Mouse (Mus musculus) embryo, embryonic 11 days (tissue): ENCODE data around the gene Mxi1.
A peak's percentile ranks its signal among the peaks of the same experiment; 100 is the strongest.

Source experiments
- DNase-seq: peaks from one replicate; pipeline ENCODE4 v3.0.0-alpha.2; 2015

The Mxi1 gene

DNA sequence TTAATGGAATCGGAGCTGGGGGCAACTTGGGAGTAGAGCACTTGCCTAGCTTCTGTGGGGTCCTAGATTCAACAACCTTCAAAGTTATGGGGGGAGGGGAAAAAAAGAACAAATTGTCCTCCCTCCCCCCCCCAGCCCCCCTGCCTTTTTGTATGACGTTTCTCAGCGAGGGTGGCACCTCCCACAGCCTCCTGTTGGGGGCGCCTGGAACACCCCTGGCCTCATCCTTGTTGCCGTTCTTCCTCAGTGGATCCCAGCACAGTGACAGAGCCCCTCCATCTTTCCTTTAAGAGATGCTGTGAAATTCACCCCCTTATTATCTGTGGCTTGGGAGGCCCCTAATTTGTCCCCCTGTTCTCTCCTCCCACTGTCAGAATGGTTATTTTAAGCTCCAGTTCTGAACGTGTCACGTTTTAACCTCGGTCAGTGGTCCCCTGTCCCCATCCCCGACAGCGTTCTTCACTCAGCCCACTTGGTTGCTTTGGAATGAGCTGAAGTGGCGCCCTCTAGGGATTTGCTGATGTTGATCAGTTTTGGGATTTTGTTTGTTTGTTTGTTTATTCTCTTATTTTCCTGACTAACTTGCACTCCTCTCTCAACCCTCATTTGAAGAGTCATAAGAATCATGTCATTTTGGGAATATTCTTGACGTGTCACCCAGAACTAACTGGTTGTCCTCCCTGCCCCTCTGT, 92.6 kb downstream of the Mxi1 start:
- DNase-seq = no peak

DNA sequence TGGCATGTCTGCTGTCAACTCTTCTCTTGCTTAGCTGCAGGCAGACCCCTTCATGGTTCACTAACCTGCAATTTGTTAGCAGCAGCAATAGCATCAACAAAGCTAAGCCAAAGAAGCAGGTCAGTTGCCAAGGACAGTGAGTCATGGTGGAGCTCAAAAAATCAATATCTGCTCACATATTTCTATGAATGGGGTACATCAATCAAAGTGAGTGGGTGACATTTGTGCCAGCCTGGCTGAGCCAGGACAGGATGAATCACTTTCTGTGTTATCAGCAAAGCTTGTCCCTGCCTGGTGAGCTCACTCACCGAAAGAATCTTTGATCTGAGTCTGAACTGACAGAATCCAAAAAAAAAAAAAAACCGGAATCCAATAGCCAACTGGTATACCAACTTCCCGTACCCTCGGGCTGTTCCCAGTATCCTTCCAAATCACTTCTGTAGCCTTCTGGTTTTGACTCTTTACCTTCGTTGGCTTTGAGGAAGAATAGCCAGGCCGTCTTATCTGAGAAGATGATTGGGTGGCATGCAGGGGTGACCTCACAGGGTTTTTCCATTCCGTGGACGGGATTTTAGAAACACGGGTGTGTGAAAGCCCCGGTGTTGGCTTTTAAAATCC, 94.0 kb downstream of the Mxi1 start:
- no peak for DNase-seq

DNA sequence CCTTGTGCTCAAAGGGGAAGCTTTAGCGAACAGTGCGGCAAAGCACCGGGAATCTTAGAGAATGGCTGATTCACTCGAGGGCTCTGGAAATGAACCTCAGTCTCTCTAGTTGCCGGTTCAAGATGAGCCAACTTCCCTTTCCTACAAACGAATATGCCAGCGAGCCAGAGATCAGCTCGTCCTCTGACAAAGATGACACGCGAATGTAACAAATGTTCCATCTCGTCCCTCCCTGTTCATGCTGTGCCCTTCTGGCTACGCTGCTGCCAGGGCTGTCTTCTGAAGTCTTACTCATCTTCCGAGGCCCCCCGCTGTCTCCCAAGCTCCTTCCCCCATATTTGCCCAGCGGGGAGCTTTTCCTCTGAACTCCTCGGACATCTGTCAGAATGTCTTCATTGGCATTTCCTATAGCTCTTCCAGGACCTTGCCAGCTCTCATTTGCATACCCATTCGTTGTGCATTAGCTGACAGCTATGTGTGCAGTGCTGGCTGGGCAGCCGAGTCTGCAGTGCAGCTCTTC, 94.6 kb downstream of the Mxi1 start:
- DNase-seq = no peak

DNA sequence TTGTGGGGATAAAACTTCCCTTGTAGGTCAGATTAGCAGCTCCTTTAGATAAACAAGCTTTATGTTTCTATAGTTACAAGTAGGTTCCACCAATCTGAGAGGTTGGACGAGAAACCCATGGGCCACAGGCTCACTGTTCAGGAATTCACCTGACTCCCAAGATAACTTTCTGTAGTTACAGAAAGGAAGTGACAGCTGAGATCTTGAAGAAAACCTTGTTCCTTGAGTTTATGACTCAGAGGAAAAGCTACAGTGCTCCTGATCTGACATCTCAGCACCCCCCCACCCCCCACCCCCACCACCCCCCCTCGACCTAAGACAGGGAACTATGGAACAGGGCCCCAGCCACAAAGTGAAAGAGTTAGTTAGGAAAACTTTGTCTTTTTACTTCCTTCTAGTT, 95.5 kb downstream of the Mxi1 start:
- DNase-seq = no peak

DNA sequence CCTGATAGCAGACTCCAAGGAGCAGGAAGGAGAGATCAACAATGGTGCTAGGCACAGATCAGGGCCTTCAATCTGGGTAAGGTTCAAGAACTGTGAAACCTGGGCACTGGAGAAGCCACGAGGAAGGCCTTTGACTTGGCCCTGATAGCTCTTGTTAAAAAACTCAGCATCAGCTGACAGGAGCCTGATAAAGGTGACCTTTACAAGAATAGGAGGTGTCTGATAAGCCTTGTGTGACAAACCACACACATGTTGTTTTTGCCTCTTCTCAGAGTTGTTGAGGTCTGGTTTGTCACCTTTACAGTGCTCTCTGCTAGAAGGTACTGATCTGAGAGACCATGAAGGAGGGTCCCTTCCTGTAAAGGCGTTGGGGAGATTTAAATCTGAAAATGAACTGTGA, 97.0 kb downstream of the Mxi1 start:
- no peak for DNase-seq

DNA sequence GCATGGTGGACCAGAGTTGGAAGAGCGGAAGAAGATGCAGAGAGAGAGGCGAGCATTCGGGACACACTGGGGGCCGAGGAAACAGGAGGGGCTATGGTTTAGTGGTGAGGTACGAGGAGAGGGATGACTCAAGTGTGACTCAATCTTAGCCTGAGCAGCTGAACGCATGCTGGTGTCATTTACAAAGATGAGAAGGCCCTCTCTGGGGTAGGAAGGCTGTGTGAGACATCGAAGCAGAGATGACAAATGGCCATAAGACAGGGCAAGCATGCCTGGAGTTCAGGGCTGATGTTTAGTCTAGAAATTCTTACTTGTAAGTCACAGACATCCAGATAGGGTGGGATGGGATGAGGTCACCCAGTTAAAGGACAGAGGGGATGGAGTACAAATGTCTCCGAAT, 98.1 kb downstream of the Mxi1 start:
- no peak for DNase-seq

DNA sequence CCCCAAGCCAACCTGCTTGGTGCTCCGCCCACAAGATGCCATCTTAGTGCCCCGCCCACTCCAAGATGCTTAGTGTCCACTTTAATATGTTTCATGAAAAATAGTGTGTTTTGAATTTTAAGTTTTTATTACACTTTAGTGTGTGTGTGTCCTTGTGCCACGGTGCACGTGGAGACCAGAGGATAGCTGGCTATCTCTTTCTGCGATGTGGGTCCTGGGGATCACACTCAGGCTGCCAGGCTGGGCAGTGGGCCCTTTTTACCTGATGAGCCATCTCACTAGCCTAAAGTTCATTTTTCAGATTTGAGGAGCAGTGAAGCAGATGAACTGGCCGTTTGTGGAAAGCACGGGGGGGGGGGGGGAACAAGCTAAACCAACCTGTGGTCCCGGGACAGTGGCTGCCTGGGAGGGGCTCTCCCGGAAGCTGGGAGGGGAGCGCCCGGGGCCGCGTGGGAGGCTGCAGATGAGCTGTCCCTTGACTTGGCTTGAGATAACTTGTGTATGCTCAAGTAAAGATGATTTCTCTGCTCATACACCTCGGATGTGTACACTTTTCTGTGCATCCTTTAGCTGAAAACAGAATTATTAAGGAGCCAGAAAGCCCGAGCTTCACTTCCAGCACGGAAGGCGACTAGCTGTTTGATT, 99.5 kb downstream of the Mxi1 start:
- DNase-seq = no peak

GRCm38 (mm10) chr19:53412149-53412848, 102.0 kb downstream of the Mxi1 start:
- DNase-seq = peak; percentile 64

- DNase-seq = no peak
Observed at GRCm38 (mm10) chr19:53413617-53414380, 103.5 kb downstream of the Mxi1 start.

- no peak for DNase-seq
Observed at GRCm38 (mm10) chr19:53414650-53415049, 104.3 kb downstream of the Mxi1 start.

- no peak for DNase-seq
Observed at GRCm38 (mm10) chr19:53415198-53415597, 104.9 kb downstream of the Mxi1 start.

DNA sequence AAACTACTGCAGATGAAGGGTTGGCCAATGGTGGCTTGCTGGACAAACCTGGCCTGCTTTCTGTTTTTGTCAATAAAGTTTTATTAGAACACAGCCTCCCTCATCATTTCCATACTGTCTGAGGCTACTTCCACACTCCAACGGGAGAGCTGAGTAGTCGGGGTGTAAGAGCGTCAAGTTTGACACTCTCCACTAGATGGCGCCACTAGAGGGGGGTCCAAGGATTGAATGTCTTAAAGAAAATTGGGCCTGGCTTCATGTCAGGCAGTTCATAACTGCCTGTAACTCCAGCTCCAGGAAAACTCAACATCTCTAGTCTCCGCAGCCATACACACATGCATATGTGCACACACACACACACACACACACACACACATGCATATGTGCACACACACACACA, 109.5 kb downstream of the Mxi1 start:
- peak; percentile 83 for DNase-seq

GRCm38 (mm10) chr19:53420924-53421582, 110.7 kb downstream of the Mxi1 start:
- DNase-seq = peak; percentile 86

- no peak for DNase-seq
Observed at GRCm38 (mm10) chr19:53421583-53422188, 111.4 kb downstream of the Mxi1 start.

DNA sequence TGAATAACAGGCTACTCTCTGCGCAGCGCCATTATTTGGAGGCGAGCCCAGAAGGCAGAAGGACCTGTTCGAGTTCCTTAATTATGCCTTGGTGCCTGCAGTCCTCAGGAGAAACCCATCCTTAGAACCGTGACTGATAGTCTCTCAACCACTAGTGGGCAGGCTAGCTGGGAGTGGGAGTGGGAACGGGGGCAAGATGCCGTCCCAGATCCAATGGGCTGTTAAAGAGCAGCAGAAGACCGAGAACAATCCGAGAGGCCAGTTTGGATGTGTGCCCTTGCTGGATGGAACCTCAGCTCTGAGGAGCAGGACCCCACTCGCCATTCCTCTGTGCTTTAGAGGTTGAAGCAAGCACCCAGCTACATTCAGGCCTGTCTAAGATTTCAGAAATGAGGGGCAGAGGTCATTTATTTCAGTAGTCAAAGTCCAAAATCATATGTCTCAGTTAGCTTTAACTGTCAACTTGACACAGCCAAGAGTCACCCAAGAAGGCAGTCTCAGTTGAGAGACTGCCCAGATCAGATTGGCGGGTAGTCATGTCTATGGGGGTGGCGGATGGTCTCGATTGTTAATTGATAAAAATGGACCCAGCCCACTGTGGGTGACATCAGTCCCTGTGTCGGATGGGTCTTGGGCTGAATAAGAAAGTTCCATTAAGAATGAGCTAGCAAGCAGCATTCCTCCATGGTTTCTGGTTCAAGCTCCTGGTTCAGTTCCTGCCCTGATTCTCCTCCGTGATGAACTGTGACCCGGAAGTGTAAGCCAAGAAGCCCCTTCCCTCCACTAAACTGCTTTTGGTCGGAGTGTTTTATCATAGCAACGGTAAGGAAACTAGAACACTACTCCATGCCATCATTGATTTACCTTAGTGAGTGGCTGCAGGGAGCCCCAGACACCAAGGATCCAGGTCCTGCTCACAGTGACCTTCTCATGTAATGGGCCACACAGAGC, 112.3 kb downstream of the Mxi1 start:
- no peak for DNase-seq

DNA sequence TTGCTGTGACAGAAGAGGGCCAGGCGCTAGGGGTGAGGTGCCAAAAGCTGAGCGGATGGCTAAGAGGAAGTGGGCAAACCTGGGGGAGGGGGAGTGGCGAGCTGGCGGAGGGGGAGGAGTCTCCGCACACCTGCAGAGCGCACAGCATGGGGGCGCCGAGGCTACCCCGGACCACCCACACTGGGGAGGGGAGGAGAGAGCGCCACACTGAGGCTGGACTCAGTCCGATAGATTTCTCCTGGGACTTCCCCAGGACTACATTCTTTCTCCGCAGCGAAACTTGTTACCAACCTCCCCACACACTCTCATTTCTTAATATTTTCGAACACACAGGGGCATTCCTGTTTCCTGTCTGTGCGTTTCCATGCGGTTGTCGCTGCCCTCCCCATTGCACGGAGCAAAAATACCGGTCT, 113.0 kb downstream of the Mxi1 start:
- no peak for DNase-seq

- DNase-seq = no peak
Observed at GRCm38 (mm10) chr19:53423816-53424465, 113.6 kb downstream of the Mxi1 start.

DNA sequence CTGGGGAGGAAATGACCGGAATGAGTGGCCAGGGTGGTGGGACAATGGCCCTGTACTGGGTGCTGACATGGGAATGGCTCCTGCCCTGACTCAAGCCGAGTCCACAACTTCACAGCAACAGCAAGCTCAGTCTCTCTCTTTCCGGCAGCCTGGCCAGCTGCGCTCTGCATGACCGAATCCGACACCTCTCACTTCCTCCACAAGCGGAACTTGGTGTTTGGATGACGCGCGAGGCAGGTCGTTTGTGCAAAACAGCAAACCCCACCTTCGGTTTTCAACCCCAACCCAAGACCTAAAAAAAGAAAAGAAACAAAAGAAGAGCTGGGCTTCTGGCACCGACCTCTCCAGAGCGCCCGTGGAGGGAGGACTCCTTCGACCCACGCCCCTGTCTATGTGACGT, 114.3 kb downstream of the Mxi1 start:
- DNase-seq = no peak
